Mouse (Mus musculus) c-Kit-positive CD71-positive TER-119-negative erythroid progenitor cells, embryonic 14.5 days (primary cell): ENCODE measurements around the gene Sox6.
"Not testable (repeated sequence)": the region's sequence is repeated elsewhere in the genome, so short reads cannot be mapped to it uniquely, and the experiment has no call there.

Experiments used
- DNase-seq: peaks from one replicate; pipeline ENCODE4 v3.0.0-alpha.2; 2013; ENCODE audit warnings: low read depth

Sox6 gene

GRCm38 (mm10) chr7:115645971-115646447 is 392.6 kb downstream of the Sox6 start:
- DNase-seq, result no peak

GRCm38 (mm10) chr7:115645272-115645970 is 393.2 kb downstream of the Sox6 start:
- DNase-seq, result no peak

DNA sequence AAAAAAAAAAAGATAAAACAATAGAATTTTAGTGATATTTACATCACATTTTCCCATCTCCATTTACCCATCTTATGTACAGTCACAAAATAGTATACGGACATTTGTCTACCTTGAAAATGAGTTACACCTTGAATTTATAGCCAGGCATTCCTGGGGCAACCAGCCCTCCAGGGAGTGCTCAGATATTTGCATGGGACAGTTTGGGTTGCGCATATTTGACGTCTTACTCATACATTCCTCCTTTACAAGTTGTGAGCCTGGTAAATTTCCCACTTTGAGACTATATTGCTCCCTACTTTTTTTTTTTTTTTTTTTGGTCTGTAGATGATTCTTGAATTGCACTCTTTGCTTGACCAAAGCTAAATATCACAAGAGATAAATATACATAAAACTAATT is 407.9 kb downstream of the Sox6 start:
- DNase-seq, result no peak

DNA sequence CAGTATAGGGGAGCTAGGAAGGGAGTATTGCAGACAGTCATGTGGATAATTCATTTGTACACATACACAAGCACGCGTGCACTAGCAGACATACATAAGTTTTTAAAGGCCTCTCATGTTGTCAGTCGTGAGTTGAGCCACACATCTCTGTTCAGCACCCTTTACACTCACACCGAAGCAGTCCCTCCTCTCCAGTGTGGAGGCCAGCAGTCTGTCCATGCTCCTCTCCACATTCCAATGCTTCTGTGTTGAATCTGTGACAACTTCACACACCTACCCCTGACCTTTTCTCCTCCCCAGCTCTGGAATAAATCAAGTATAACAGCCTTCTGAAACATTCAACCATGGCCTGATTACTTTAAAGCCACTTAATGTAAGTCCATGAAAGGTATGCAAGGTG is 408.3 kb downstream of the Sox6 start:
- no peak for DNase-seq

- DNase-seq, result no peak
Observed at GRCm38 (mm10) chr7:115628766-115629165, 409.8 kb downstream of the Sox6 start.

DNA sequence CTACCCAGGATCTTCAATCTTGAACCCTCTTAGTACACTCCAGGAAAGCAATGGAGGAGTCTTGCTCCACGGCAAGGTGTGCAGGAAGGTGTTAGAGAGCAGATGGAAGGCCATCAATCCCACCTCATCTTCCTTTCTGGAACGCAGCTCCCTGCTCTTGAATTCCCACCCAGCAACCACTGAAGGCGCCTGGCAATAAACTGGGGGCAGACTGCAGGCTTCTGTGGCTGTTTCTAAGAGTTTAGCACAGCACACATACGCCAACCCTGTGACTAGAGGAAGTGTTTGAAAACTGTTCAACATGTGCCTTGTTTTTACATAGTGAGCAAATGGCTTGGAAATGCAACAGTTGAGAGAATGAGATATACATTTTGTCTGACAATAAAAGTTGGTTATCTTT is 412.6 kb downstream of the Sox6 start:
- DNase-seq, result no peak

- DNase-seq, result no peak
Observed at GRCm38 (mm10) chr7:115624907-115625552, 413.6 kb downstream of the Sox6 start.

- DNase-seq, result no peak
Observed at GRCm38 (mm10) chr7:115624451-115624850, 414.1 kb downstream of the Sox6 start.

- DNase-seq, result no peak
Observed at GRCm38 (mm10) chr7:115615697-115616237, 422.8 kb downstream of the Sox6 start.

DNA sequence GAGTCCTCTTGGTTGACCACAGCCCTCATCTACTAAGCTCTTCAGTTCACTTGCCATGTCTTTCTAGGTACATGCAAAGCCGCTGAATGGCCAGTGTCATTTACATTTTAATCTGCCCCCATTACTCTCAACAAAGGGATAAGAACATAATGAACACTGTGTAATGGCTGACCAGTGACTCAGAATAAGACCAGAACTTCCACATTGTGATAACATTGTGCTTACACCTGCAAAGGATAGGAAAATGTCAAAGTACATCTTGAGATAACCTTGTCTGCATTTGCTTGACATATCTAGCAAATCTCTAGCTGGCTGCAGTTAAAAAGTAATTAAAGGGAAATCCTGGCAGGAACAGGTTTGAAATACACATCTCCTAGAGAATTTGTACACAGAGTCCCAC is 431.1 kb downstream of the Sox6 start:
- no peak for DNase-seq

DNA sequence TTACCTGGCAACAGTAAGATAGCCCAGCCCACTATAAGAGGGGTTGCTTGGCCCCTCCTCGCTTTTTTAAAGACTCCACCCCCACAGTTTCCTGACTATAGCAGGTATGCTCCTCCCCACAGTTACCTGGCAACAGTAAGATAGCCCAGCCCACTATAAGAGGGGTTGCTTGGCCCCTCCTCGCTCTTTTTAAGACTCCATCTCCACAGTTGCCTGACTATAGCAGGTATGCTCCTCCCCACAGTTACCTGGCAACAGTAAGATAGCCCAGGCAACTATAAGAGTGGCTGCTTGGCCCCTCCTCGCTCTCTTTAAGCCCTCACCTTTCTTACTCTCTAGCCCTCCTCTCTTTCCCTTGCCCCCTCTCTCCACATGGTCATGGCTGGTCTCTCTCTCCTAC is 432.5 kb downstream of the Sox6 start:
- DNase-seq, result not testable (repeated sequence)

DNA sequence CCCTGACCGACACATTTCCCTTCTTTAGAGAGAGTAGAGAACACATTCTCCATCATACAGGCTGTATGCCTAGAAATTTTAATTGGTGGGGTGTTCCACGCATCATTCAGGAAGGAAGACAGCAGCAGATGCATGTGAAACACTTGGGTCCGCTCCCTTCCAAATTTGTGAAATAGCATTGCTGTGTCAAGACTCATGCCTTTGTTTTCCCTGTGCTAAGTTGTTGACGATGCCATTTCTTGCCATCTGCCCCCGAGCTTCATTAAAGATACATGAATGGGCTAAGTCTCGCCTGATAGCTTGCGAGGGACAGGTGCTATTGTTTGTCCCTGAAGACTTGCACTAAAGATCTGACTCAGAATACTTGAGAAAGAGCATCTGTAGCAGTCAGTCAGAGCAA is 433.7 kb downstream of the Sox6 start:
- DNase-seq, result no peak

DNA sequence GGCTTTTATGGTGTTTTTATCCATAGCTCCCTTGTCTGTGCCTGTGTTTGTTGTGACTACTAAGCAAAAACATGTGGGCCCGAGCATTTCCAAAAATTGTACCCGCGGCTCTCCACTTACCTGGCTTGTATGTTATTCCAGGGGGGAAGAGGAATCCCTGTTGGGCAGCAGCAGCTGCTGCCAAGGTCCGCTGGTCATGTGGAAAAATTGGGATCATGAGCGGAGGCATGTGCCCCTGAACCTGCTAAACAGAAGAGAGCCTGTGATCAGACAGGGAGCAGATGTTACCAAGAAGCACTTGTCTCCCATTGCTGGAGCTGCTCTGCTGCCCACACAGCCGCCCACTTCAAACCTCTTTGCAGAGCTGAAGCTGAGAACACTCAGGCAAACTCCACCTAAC is 441.2 kb downstream of the Sox6 start:
- DNase-seq, result no peak

- DNase-seq, result no peak
Observed at GRCm38 (mm10) chr7:115580461-115580860, 458.1 kb downstream of the Sox6 start.

- DNase-seq, result no peak
Observed at GRCm38 (mm10) chr7:115579826-115580225, 458.8 kb downstream of the Sox6 start.

DNA sequence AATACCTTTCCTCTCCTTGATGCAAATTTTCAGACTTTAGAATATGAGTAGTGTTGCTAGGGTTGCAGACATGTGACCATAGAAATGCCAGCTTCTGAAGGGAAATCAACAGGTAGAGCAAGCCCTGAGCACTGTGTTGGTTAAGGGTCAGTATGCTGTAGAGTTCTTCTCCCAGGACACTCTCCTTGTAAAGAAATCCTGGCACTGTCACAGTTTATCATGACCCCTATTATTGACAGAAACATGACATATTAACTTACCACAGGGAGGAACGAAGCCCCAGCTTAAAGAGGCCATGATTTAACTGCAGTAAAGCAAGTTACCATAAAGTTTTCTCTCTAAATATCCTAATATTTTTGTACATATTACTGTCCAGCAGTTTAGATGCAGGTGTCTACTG is 462.2 kb downstream of the Sox6 start:
- DNase-seq, result no peak

GRCm38 (mm10) chr7:115574834-115575233 is 463.8 kb downstream of the Sox6 start:
- DNase-seq, result no peak

- DNase-seq, result no peak
Observed at GRCm38 (mm10) chr7:115568821-115569240, 469.8 kb downstream of the Sox6 start.

DNA sequence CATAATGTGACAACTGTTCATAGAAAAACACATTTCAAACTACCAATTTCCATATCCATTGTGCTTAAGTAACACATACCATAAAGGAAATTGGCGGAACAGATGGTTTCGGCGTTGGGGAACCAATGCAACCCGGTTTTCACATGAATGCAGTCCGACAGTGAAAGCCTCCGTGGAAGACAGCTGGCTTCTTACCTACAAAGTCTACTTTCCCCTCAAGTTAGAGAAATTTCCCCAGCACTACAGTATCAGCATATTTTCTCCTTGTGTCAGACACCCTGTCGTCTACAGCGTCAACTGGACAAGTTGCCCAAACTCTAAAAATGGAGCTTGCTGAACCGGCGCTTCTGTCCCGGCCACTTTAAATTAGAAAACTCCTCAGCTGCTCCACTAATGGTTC is 470.3 kb downstream of the Sox6 start:
- no peak for DNase-seq

- DNase-seq, result no peak
Observed at GRCm38 (mm10) chr7:115566818-115567217, 471.8 kb downstream of the Sox6 start.

DNA sequence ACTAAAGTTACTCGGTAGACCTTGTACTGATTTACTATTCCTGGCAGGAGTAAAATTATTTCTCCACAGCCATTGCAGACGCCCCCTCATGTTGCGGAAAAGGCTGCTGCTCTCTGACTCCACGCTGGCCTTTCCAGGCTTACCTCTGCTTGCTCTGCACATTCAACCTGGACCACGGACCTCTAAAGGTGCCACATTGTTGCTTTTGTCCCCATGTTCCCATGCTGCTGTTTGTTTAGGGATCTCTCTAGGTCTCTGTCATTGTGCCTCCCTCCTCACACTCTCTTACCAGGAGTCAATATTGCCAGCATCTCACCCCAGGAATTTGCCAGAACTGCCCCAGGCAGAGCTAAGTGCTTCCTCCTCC is 473.6 kb downstream of the Sox6 start:
- no peak for DNase-seq

DNA sequence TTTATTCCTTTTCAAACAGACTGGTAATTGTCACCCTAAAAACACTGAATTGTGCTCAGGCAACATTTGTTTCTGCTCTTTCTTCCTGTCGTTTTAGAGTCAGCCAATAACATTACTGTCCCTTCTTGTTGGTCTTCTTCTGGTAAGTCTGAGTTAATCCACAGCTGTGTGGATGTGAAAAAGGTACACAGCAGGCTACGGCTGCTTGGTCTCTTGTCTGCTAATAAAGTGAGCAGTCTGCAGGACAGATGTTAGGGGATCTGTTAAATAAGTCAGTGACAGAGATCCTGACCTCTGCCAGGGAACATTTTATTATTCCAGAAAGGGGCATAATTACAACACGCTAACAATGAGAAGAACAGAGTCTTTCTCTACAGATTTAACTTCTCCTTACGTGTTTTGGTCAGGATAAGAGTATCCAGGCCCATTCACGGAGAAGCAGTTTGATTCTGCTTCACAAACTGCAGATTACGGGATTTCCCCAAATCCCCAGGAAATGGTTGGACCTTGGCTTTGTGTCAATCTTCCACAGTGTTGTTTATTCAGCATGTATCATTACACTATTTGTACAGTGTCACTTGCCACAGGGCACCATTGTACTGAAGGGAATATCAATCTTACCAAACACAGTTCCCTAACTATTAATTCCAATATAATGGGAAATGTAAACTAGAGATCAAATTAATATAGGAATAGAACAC is 474.1 kb downstream of the Sox6 start:
- DNase-seq, result no peak

DNA sequence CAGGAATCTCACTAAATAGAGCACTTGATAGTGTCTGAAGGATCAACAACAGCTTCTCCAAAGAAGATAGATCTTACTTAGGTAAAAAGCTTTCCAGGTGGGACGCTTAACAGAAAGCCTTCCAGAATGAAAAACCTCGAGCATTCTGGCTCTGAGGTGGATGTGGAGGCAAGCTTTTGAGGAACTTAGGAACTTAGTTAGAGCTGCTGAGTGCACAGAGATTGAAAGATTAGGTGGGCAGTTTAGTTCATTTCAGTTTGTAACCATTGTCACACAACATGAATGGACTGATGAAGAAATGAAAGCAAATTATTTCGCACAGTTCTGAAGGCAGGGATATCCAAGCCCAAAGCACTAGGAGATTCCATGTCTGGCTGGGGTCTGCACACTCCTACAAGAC is 481.9 kb downstream of the Sox6 start:
- no peak for DNase-seq
